Mouse (Mus musculus) large intestine, adult 2 months (tissue): ENCODE measurements around the gene Dusp22. TPM values are rescaled to one million over a fixed set of nuclear protein-coding genes. Genes with fewer than 3 reads are reported as not detected.

Source experiments
- DNase-seq: peaks from one replicate; pipeline ENCODE4 v3.0.0-alpha.2; 2012; ENCODE audit warnings: low read depth, low spot score
- WGBS: fragments of 180-500 bp; shearing (Covaris S2); methylation state at CpG from one replicate; pipeline ENCODE4 v1.1.7; 2018; 5-methylcytosine and 5-hydroxymethylcytosine counted together
- polyA plus RNA-seq: library from polyadenylated mRNA; depleted of rRNA; stranded (reverse); fragments of >200 nt; gene quantifications from 2 replicates; pipeline ENCODE4 v1.2.3, GENCODE M21; 2012

Gene Dusp22
- polyA plus RNA-seq, 1 experiment = 3.8 TPM

- DNase-seq = no peak
- 94% methylated on average over 10 of the region's 10 CpGs for WGBS
These were observed 6.7 kb downstream of the Dusp22 start for GRCm38 (mm10) chr13:30666537-30666936.

- 83% methylated on average over 5 of the region's 5 CpGs for WGBS
- DNase-seq = no peak
These were observed 8.5 kb downstream of the Dusp22 start for GRCm38 (mm10) chr13:30668301-30668700.

GRCm38 (mm10) chr13:30669277-30669676 is 9.5 kb downstream of the Dusp22 start:
- WGBS = 85% methylated on average over 3 of the region's 3 CpGs
- DNase-seq = no peak

GRCm38 (mm10) chr13:30673878-30674277 is 14.1 kb downstream of the Dusp22 start:
- WGBS = 91% methylated on average over 5 of the region's 5 CpGs
- DNase-seq = no peak

GRCm38 (mm10) chr13:30678822-30679221 is 19.0 kb downstream of the Dusp22 start:
- DNase-seq = no peak
- WGBS = 91% methylated on average over 5 of the region's 5 CpGs

- DNase-seq = no peak
- 75% methylated on average over 4 of the region's 4 CpGs for WGBS
These were observed 22.1 kb downstream of the Dusp22 start for GRCm38 (mm10) chr13:30681866-30682265.

- DNase-seq = no peak
These were observed 22.5 kb downstream of the Dusp22 start for GRCm38 (mm10) chr13:30682328-30682727.

GRCm38 (mm10) chr13:30684614-30685122 is 24.9 kb downstream of the Dusp22 start:
- 59% methylated on average over 6 of the region's 6 CpGs for WGBS
- DNase-seq = no peak

More at GRCm38 (mm10) chr13:30682328-30682727, 22.5 kb downstream of the Dusp22 start:
- WGBS = 81% methylated on average over 3 of the region's 3 CpGs

- DNase-seq = no peak
- 80% methylated on average over 2 of the region's 2 CpGs for WGBS
These were observed 26.2 kb downstream of the Dusp22 start for GRCm38 (mm10) chr13:30685957-30686356.

- WGBS = 84% methylated on average over 12 of the region's 12 CpGs
- DNase-seq = no peak
These were observed 28.3 kb downstream of the Dusp22 start for GRCm38 (mm10) chr13:30688035-30688616.

- 90% methylated on average over 5 of the region's 5 CpGs for WGBS
- no peak for DNase-seq
These were observed 29.7 kb downstream of the Dusp22 start for GRCm38 (mm10) chr13:30689475-30689874.

- no peak for DNase-seq
- WGBS = 85% methylated on average over 9 of the region's 9 CpGs
These were observed 31.9 kb downstream of the Dusp22 start for GRCm38 (mm10) chr13:30691441-30692292.

- 68% methylated on average over 7 of the region's 7 CpGs for WGBS
- DNase-seq = no peak
These were observed 33.0 kb downstream of the Dusp22 start for GRCm38 (mm10) chr13:30692644-30693385.

- WGBS = 9% methylated on average over 1 of the region's 1 CpGs
- DNase-seq = no peak
These were observed 35.4 kb downstream of the Dusp22 start for GRCm38 (mm10) chr13:30695232-30695631.

- 75% methylated on average over 2 of the region's 2 CpGs for WGBS
- DNase-seq = no peak
These were observed 36.1 kb downstream of the Dusp22 start for GRCm38 (mm10) chr13:30695890-30696289.

GRCm38 (mm10) chr13:30697880-30698279 is 38.1 kb downstream of the Dusp22 start:
- no peak for DNase-seq
- 88% methylated on average over 5 of the region's 5 CpGs for WGBS

GRCm38 (mm10) chr13:30702695-30703094 is 42.9 kb downstream of the Dusp22 start:
- DNase-seq = no peak
- 94% methylated on average over 5 of the region's 5 CpGs for WGBS

GRCm38 (mm10) chr13:30704246-30705095 is 44.7 kb downstream of the Dusp22 start:
- 62% methylated on average over 8 of the region's 8 CpGs for WGBS
- peak; percentile 4 for DNase-seq

GRCm38 (mm10) chr13:30711066-30711465 is 51.3 kb downstream of the Dusp22 start:
- 87% methylated on average over 2 of the region's 2 CpGs for WGBS
- no peak for DNase-seq
